Mouse (Mus musculus): ENCODE data around the gene Limd2. TPM values are rescaled to one million over a fixed set of nuclear protein-coding genes. Genes with fewer than 3 reads are reported as not detected.
"Not testable (repeated sequence)": the region's sequence is repeated elsewhere in the genome, so short reads cannot be mapped to it uniquely, and the experiment has no call there.

Limd2 gene
- total RNA-seq (2014; rRNA removed; ENCODE audit: low replicate concordance) (8.2 and 34.8 TPM in 2 replicates), polyA plus RNA-seq (2015; fragmentation: Nextera tagmentation; extraction: Ambion mirVana) (40.4 and 44.6 TPM in 2 replicates)

- WGBS: 40% methylated on average over 22 of the region's 22 CpGs
- TF ChIP-seq CTCF (IDR thresholded peaks at IDR 0.05; ENCODE audit: low read depth): no peak
- TF ChIP-seq EP300 (IDR thresholded peaks at IDR 0.05; ENCODE audit: low read depth): no peak
- ATAC-seq (ENCODE audit: insufficient read depth, low read depth) (peak; percentile 15), DNase-seq (ENCODE audit: low spot score) (peak; percentile 30)
- H3K4me2 ChIP-seq (ENCODE audit: low read depth, low read length): peak within 1 kb of the TSS; percentile 97
- H3K9ac ChIP-seq (replicated peaks; ENCODE audit: low read depth, low read length): peak within 1 kb of the TSS; percentile 88
- peak within 1 kb of the TSS; percentile 82 for H3K4me3 ChIP-seq (ENCODE audit: low read depth, low read length)
- H3K27ac ChIP-seq (ENCODE audit: low read depth): peak within 1 kb of the TSS; percentile 82
- H3K9me3 ChIP-seq (replicated peaks; ENCODE audit: control insufficient read depth, low read length): no peaks in the 10 kb centered on the region
- H3K27me3 ChIP-seq (ENCODE audit: control insufficient read depth, insufficient read depth, low read length): no peaks in the 10 kb centered on the region
- no peaks in the 10 kb centered on the region for H3K4me1 ChIP-seq (ENCODE audit: control insufficient read depth, insufficient read depth)
- 0 out of 2 replicates have a peak, but pooled peaks cover 15% of the 10 kb centered on the region for H3K36me3 ChIP-seq (replicated peaks; ENCODE audit: control insufficient read depth, insufficient read depth, low read length)
Observed at GRCm38 (mm10) chr11:106160841-106161721, at the start of gene Limd2, which contains the start of gene Gm10840. Gene Limd2 (minus strand): TSS chr11:106160860. Gene Gm10840 (plus strand): TSS chr11:106160850.

GRCm38 (mm10) chr11:106202123-106202465, 41.4 kb upstream of the Limd2 start, which contains the start of gene Strada:
Gene Strada (minus strand): TSS chr11:106202168.
- TF ChIP-seq CTCF (IDR thresholded peaks at IDR 0.05; ENCODE audit: low read depth): no peak
- no peak for TF ChIP-seq EP300 (IDR thresholded peaks at IDR 0.05; ENCODE audit: low read depth)
- no peak within 1 kb of the TSS for H3K9ac ChIP-seq (replicated peaks; ENCODE audit: low read depth, low read length)
- no peak for DNase-seq (ENCODE audit: low spot score)
- no peak for ATAC-seq (ENCODE audit: insufficient read depth, low read depth)
- H3K4me2 ChIP-seq (ENCODE audit: low read depth, low read length): no peak within 1 kb of the TSS
- peaks cover 88% of the 10 kb centered on the region for H3K36me3 ChIP-seq (replicated peaks; ENCODE audit: control insufficient read depth, insufficient read depth, low read length)
- no peak within 1 kb of the TSS; the same call in 1 of the 2 replicates for H3K27ac ChIP-seq (ENCODE audit: low read depth)
- WGBS: 68% methylated on average over 5 of the region's 5 CpGs
- no peaks in the 10 kb centered on the region for H3K27me3 ChIP-seq (ENCODE audit: control insufficient read depth, insufficient read depth, low read length)
- H3K9me3 ChIP-seq (replicated peaks; ENCODE audit: control insufficient read depth, low read length): no peaks in the 10 kb centered on the region
- H3K4me1 ChIP-seq (ENCODE audit: control insufficient read depth, insufficient read depth): no peaks in the 10 kb centered on the region
- no peak within 1 kb of the TSS for H3K4me3 ChIP-seq (ENCODE audit: low read depth, low read length)

GRCm38 (mm10) chr11:106201337-106202122, 40.9 kb upstream of the Limd2 start:
- Histone ChIP-seq H3K4me2 (ENCODE audit: low read depth, low read length) (no peak overlapping the region), H3K4me1 (ENCODE audit: control insufficient read depth, insufficient read depth) (no peaks in the 10 kb centered on the region), H3K27ac (ENCODE audit: low read depth) (no peak overlapping the region; the same call in 1 of the 2 replicates), H3K36me3 (replicated peaks; ENCODE audit: control insufficient read depth, insufficient read depth, low read length) (peaks cover 88% of the 10 kb centered on the region), H3K9me3 (replicated peaks; ENCODE audit: control insufficient read depth, low read length) (no peaks in the 10 kb centered on the region), H3K4me3 (ENCODE audit: low read depth, low read length) (no peak overlapping the region), H3K9ac (replicated peaks; ENCODE audit: low read depth, low read length) (no peak overlapping the region), H3K27me3 (ENCODE audit: control insufficient read depth, insufficient read depth, low read length) (no peaks in the 10 kb centered on the region)
- no peak for TF ChIP-seq EP300 (IDR thresholded peaks at IDR 0.05; ENCODE audit: low read depth)
- no peak for TF ChIP-seq CTCF (IDR thresholded peaks at IDR 0.05; ENCODE audit: low read depth)
- 87% methylated on average over 19 of the region's 19 CpGs for WGBS
- ATAC-seq (ENCODE audit: insufficient read depth, low read depth): no peak
- no peak for DNase-seq (ENCODE audit: low spot score)

- Histone ChIP-seq H3K27me3 (ENCODE audit: control insufficient read depth, insufficient read depth, low read length) (no peaks in the 10 kb centered on the region), H3K4me3 (ENCODE audit: low read depth, low read length) (no peak overlapping the region), H3K9ac (replicated peaks; ENCODE audit: low read depth, low read length) (no peak overlapping the region), H3K9me3 (replicated peaks; ENCODE audit: control insufficient read depth, low read length) (no peaks in the 10 kb centered on the region), H3K4me2 (ENCODE audit: low read depth, low read length) (no peak overlapping the region), H3K36me3 (replicated peaks; ENCODE audit: control insufficient read depth, insufficient read depth, low read length) (peaks cover 83% of the 10 kb centered on the region), H3K4me1 (ENCODE audit: control insufficient read depth, insufficient read depth) (no peaks in the 10 kb centered on the region), H3K27ac (ENCODE audit: low read depth) (no peak overlapping the region)
- WGBS: 54% methylated on average over 6 of the region's 6 CpGs
- no peak for DNase-seq (ENCODE audit: low spot score)
- ATAC-seq (ENCODE audit: insufficient read depth, low read depth): no peak
- TF ChIP-seq CTCF (IDR thresholded peaks at IDR 0.05; ENCODE audit: low read depth) (no peak), EP300 (IDR thresholded peaks at IDR 0.05; ENCODE audit: low read depth) (no peak)
Observed at GRCm38 (mm10) chr11:106200756-106201155, 40.1 kb upstream of the Limd2 start.

GRCm38 (mm10) chr11:106199997-106200396, 39.3 kb upstream of the Limd2 start:
- H3K4me2 ChIP-seq (ENCODE audit: low read depth, low read length); ATAC-seq (ENCODE audit: insufficient read depth, low read depth); H3K9me3 ChIP-seq (replicated peaks; ENCODE audit: control insufficient read depth, low read length); DNase-seq (ENCODE audit: low spot score); H3K27ac ChIP-seq (ENCODE audit: low read depth); H3K4me1 ChIP-seq (ENCODE audit: control insufficient read depth, insufficient read depth); H3K27me3 ChIP-seq (ENCODE audit: control insufficient read depth, insufficient read depth, low read length); H3K4me3 ChIP-seq (ENCODE audit: low read depth, low read length); H3K9ac ChIP-seq (replicated peaks; ENCODE audit: low read depth, low read length): not testable (repeated sequence)
- 88% methylated on average over 7 of the region's 7 CpGs for WGBS
- H3K36me3 ChIP-seq (replicated peaks; ENCODE audit: control insufficient read depth, insufficient read depth, low read length): peaks cover 75% of the 10 kb centered on the region
